Mouse (Mus musculus) C2C12 (cell line): ENCODE data around the gene Olfr1039.

Source experiments
- CEBPB ChIP-seq: IDR thresholded peaks from one replicate; pipeline ENCODE4 v1.6.1; 2011; ENCODE audit warnings: low read depth, mild to moderate bottlenecking, control low read depth, moderate library complexity
- CTCF ChIP-seq: IDR thresholded peaks from one replicate; pipeline ENCODE4 v1.5.1; 2011; ENCODE audit not compliant: control insufficient read depth, insufficient read depth, insufficient read length
- MAX ChIP-seq: IDR thresholded peaks from one replicate; pipeline ENCODE4 v1.6.1; 2011; ENCODE audit warnings: mild to moderate bottlenecking, control low read depth
- MYOD1 ChIP-seq: IDR thresholded peaks from one replicate; pipeline ENCODE4 v1.6.1; 2011; ENCODE audit warnings: low read depth; ENCODE audit not compliant: control insufficient read depth, insufficient read length
- MYOG ChIP-seq: IDR thresholded peaks from one replicate; pipeline ENCODE4 v1.6.1; 2011; ENCODE audit not compliant: control insufficient read depth, insufficient read length; ENCODE audit errors: extremely low read depth
- USF1 ChIP-seq: IDR thresholded peaks from one replicate; pipeline ENCODE4 v1.6.1; 2011; ENCODE audit warnings: low read depth, mild to moderate bottlenecking, control low read depth, moderate library complexity

GRCm38 (mm10) chr2:86087285-86087684, 48.4 kb downstream of the Olfr1039 start, which contains the start of gene Olfr1037:
- TF ChIP-seq CTCF: no peak
- no peak for TF ChIP-seq MAX
- TF ChIP-seq USF1: no peak
- no peak for TF ChIP-seq CEBPB
- no peak for TF ChIP-seq MYOD1
- TF ChIP-seq MYOG: no peak
